Mouse (Mus musculus): ENCODE measurements at regions not wholly inside any gene's neighbourhood (a gene's known extent, or its start where the extent isn't known, plus 50 kb on each side); places are given as distances from the start of the nearest gene placed in this dataset.

GRCm38 (mm10) chr19:14940207-14940952 lies 342.5 kb upstream of the Tle4 start:
- TF ChIP-seq GATA1 (IDR thresholded peaks at IDR 0.05; ENCODE audit: borderline replicate concordance, low read length) (no peak), FLI1 (IDR thresholded peaks at IDR 0.05; ENCODE audit: low read length) (no peak)

Measured in megakaryocyte, embryonic 14.5 days (primary cell).